Mouse (Mus musculus) hindbrain, embryonic 15.5 days (tissue): ENCODE measurements at regions not wholly inside any gene's neighbourhood (a gene's known extent, or its start where the extent isn't known, plus 50 kb on each side); places are given as distances from the start of the nearest gene placed in this dataset.

ENCODE experiments used
- ATAC-seq: fragments of 200-750 bp; cut with Nextera tagmentation; 2 replicates; pipeline ENCODE4 v1.8.0; 2017; ENCODE audit warnings: low read depth, moderate number of reproducible peaks, moderate TSS enrichment; ENCODE audit not compliant: low FRiP score
- H3K27ac ChIP-seq: fragments of 300-500 bp; sonication (generic); replicated peaks from 2 replicates; pipeline ENCODE4 v1.5.1; 2015; ENCODE audit warnings: mild to moderate bottlenecking, inconsistent platforms
- H3K27me3 ChIP-seq: fragments of 300-500 bp; sonication (generic); 2 replicates; pipeline ENCODE4 v1.6.1; 2015; ENCODE audit warnings: control low read depth, inconsistent platforms
- H3K36me3 ChIP-seq: fragments of 300-500 bp; sonication (generic); 2 replicates; pipeline ENCODE4 v1.6.1; 2015; ENCODE audit warnings: control low read depth, inconsistent platforms
- H3K4me1 ChIP-seq: fragments of 300-500 bp; sonication (generic); replicated peaks from 2 replicates; pipeline ENCODE4 v1.6.1; 2015; ENCODE audit warnings: control low read depth, inconsistent platforms
- H3K4me2 ChIP-seq: fragments of 300-500 bp; sonication (generic); 2 replicates; pipeline ENCODE4 v1.6.1; 2015; ENCODE audit warnings: moderate library complexity, mild to moderate bottlenecking, inconsistent platforms
- H3K4me3 ChIP-seq: fragments of 300-500 bp; sonication (generic); 2 replicates; pipeline ENCODE4 v1.5.1; 2015; ENCODE audit warnings: mild to moderate bottlenecking, inconsistent platforms
- H3K9ac ChIP-seq: fragments of 300-500 bp; sonication (generic); 2 replicates; pipeline ENCODE4 v1.6.1; 2015; ENCODE audit warnings: inconsistent platforms
- H3K9me3 ChIP-seq: fragments of 300-500 bp; sonication (generic); 2 replicates; pipeline ENCODE4 v1.6.1; 2016; ENCODE audit warnings: control low read depth, inconsistent platforms
- WGBS: fragments of 180-500 bp; shearing (Covaris S2); methylation state at CpG from one replicate; pipeline ENCODE4 v1.1.7; 2015; 5-methylcytosine and 5-hydroxymethylcytosine counted together

DNA sequence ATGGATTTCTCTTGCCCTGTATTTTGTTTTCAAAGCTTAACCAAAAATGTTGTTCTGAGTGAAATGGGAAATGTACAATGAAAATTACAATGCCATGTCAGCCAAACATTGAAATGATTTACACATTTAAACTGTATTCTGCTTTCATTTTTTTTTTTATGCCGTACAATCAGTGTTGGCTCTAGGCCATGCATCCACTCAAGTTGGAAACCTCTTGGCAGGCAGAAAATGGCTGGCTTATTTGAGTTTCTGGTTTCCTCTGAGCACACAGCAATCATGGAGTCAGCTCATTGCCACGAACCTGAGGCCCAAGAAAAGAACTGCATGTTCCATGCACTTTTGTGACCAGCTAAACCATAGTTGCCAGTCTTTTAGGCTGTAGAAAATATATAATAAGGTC, 50.5 kb upstream of the Gm34302 start:
- Histone ChIP-seq H3K4me1 (no peaks in the 10 kb centered on the region), H3K27ac (no peak overlapping the region), H3K9ac (no peak overlapping the region), H3K4me3 (no peak overlapping the region), H3K4me2 (no peak overlapping the region), H3K27me3 (no peaks in the 10 kb centered on the region), H3K36me3 (no peaks in the 10 kb centered on the region), H3K9me3 (no peaks in the 10 kb centered on the region)
- WGBS = 51% methylated on average over 2 of the region's 2 CpGs
- no peak for ATAC-seq
